Mouse (Mus musculus) heart, adult 11 months (tissue): Measurements from ENCODE around the gene Ddx19b.
A peak's percentile ranks its signal among the peaks of the same experiment; 100 is the strongest.
"Not testable (repeated sequence)": the region's sequence is repeated elsewhere in the genome, so short reads cannot be mapped to it uniquely, and the experiment has no call there.

Experiments used
- DNase-seq: peaks from one replicate; pipeline ENCODE4 v3.0.0; 2022

The Ddx19b gene

GRCm38 (mm10) chr8:110963051-110963450 is 68.5 kb downstream of the Ddx19b start:
- DNase-seq, result no peak

- no peak for DNase-seq
Measured at GRCm38 (mm10) chr8:110959906-110960305, 71.6 kb downstream of the Ddx19b start.

GRCm38 (mm10) chr8:110959071-110959780 is 72.3 kb downstream of the Ddx19b start:
- DNase-seq, result no peak

GRCm38 (mm10) chr8:110958553-110958952 is 73.0 kb downstream of the Ddx19b start:
- DNase-seq, result not testable (repeated sequence)

- DNase-seq, result peak; percentile 88
Measured at GRCm38 (mm10) chr8:110958135-110958534, 73.4 kb downstream of the Ddx19b start.

GRCm38 (mm10) chr8:110957471-110957870 is 74.1 kb downstream of the Ddx19b start:
- DNase-seq, result peak; percentile 95

GRCm38 (mm10) chr8:110956619-110957450 is 74.7 kb downstream of the Ddx19b start:
- peak; percentile 92 for DNase-seq

GRCm38 (mm10) chr8:110954776-110955175 is 76.8 kb downstream of the Ddx19b start:
- no peak for DNase-seq
